Mouse (Mus musculus): ENCODE measurements around the gene Gm10718. TPM values are rescaled to one million over a fixed set of nuclear protein-coding genes. Genes with fewer than 3 reads are reported as not detected.
"Not testable (repeated sequence)": the region's sequence is repeated elsewhere in the genome, so short reads cannot be mapped to it uniquely, and the experiment has no call there.

Gene Gm10718
- total RNA-seq, 2 experiments from 2014 or later = 0.89 TPM; not detected in 1

- intact Hi-C loops (cut with DNase I) = not testable (repeated sequence)
- DNase-seq = peak; percentile 18 to 33
Observed at GRCm38 (mm10) chr9:3024912-3025467, 1.6 kb downstream of the Gm10718 start, which contains the start of gene Gm10717. Gene Gm10717, plus strand, starts transcription at chr9:3025417.

DNA sequence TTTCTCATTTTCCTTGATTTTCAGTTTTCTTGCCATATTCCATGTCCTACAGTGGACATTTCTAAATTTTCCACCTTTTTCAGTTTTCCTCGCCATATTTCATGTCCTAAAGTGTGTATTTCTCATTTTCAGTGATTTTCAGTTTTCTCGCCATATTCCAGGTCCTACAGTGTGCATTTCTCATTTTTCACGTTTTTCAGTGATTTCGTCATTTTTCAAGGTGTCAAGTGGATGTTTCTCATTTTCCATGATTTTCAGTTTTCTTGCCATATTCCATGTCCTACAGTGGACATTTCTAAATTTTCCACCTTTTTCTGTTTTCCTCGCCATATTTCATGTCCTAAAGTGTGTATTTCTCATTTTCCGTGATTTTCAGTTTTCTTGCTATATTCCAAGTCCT, 2.3 kb downstream of the Gm10718 start:
- intact Hi-C loops (cut with DNase I) = not testable (repeated sequence)
- peak; percentile 55 to 71 for DNase-seq

GRCm38 (mm10) chr9:3026136-3026535, 2.8 kb downstream of the Gm10718 start:
- intact Hi-C loops (cut with DNase I); DNase-seq: not testable (repeated sequence)

GRCm38 (mm10) chr9:3026741-3027140, 3.4 kb downstream of the Gm10718 start:
- intact Hi-C loops (cut with DNase I); DNase-seq: not testable (repeated sequence)

DNA sequence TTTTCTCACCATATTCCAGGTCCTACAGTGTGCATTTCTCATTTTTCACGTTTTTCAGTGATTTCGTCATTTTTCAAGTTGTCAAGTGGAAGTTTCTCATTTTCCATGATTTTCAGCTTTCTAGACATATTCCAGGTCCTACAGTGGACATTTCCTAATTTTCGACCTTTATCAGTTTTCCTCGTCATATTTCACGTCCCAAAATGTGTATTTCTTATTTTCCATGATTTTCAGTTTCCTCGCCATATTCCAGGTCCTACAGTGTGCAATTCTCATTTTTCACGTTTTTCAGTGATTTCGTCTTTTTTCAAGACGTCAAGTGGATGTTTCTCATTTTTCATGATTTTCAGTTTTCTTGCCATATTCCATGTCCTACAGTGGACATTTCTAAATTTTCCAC, 3.9 kb downstream of the Gm10718 start:
- intact Hi-C loops (cut with DNase I); DNase-seq: not testable (repeated sequence)

GRCm38 (mm10) chr9:3029276-3030000, 6.1 kb downstream of the Gm10718 start:
- DNase-seq = peak in 1 of 2 experiments; percentile 2
- intact Hi-C loops (cut with DNase I) = not testable (repeated sequence)

- intact Hi-C loops (cut with DNase I); DNase-seq: not testable (repeated sequence)
Observed at GRCm38 (mm10) chr9:3030677-3031318, 7.5 kb downstream of the Gm10718 start.

DNA sequence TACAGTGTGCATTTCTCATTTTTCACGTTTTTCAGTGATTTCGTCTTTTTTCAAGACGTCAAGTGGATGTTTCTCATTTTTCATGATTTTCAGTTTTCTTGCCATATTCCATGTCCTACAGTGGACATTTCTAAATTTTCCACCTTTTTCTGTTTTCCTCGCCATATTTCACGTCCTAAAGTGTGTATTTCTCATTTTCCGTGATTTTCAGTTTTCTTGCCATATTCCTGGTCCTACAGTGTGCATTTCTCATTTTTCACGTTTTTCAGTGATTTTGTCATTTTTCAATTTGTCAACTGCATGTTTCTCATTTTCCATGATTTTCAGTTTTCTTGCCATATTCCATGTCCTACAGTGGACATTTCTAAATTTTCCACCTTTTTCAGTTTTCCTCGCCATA, 11.0 kb downstream of the Gm10718 start, which contains the start of gene Gm17535:
Gene Gm17535, plus strand, starts transcription at position 301 of the 400 bp plus-strand sequence.
- DNase-seq; intact Hi-C loops (cut with DNase I): not testable (repeated sequence)

DNA sequence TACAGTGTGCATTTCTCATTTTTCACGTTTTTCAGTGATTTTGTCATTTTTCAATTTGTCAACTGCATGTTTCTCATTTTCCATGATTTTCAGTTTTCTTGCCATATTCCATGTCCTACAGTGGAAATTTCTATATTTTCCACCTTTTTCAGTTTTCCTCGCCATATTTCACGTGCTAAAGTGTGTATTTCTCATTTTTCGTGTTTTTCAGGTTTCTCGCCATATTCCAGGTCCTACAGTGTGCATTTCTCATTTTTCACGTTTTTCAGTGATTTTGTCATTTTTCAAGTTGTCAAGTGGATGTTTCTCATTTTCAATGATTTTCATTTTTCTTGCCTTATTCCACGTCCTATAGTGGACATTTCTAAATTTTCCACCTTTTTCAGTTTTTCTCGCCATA, 13.2 kb downstream of the Gm10718 start, which contains the start of gene Gm10715:
Gene Gm10715, plus strand, starts transcription at position 301 of the 400 bp plus-strand sequence.
- DNase-seq; intact Hi-C loops (cut with DNase I): not testable (repeated sequence)

GRCm38 (mm10) chr9:3038161-3038560, 14.8 kb downstream of the Gm10718 start:
- intact Hi-C loops (cut with DNase I); DNase-seq: not testable (repeated sequence)

Small RNA genes lying within 50 kb of the gene (microRNA-seq; reads per million reads assigned to microRNA genes)
- gene Mir101c (ENCODE audit: borderline number of aligned reads in 2 of 2) = 0 reads per million in 2 experiments

Other genes with a start within 250 kb of the Gm10718 start
- not detected for gene Gm10722, start 22.6 kb upstream of the Gm10718 start, total RNA-seq (2021)
- gene Gm11168, start 20.2 kb upstream of the Gm10718 start, total RNA-seq (2021) = not detected
- gene Gm10721, start 10.4 kb upstream of the Gm10718 start, total RNA-seq (2021) = not detected
- gene Gm10720, start 7.9 kb upstream of the Gm10718 start, total RNA-seq (2021) = not detected
- under 1 TPM in 1 of 2 experiments, not detected in 1; 0.69 TPM for gene Gm10719, start 6.1 kb upstream of the Gm10718 start, total RNA-seq (2021)
- not detected for gene Gm10717, start 1.9 kb downstream of the Gm10718 start, total RNA-seq (2021)
- not detected for gene Gm17535, start 11.1 kb downstream of the Gm10718 start, total RNA-seq (2021)
- gene Gm10715, start 13.3 kb downstream of the Gm10718 start, total RNA-seq (2021) = not detected